Mouse (Mus musculus): Measurements from ENCODE around the gene Cyp3a41b. TPM values are rescaled to one million over a fixed set of nuclear protein-coding genes. Genes with fewer than 3 reads are reported as not detected.
"Not testable (repeated sequence)": the region's sequence is repeated elsewhere in the genome, so short reads cannot be mapped to it uniquely, and the experiment has no call there.

The Cyp3a41b gene
- under 1 TPM in 1 of 2 experiments, not detected in 1; 0.37 TPM for total RNA-seq (2021)
- long read RNA-seq, experiment 1 = 0 reads
- long read RNA-seq, experiment 2 = 0 reads

DNA sequence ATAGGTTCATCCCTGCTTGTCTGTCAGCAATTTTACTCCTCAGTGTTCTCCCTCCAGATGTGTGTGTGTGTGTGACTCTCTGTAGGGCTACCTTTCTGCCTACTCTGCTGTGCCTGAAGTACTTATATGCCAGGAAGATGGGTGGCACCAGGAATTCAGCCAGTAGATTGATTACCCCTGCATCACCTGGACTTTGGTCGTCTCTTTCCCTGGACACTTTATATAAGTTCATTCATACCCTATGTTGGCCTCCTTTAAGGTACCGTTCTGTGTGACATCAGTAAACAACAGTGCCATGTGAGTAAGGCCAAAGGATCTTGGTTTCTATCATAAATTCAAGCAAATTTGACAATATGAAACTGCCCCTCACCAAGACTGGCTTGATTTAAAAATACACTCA lies at the start of gene Cyp3a41b:
Cyp3a41b (minus strand) TSS at position 101 of the 400 bp plus-strand sequence.
- not testable (repeated sequence) for DNase-seq (ENCODE audit: low spot score in 2 of 2)

DNA sequence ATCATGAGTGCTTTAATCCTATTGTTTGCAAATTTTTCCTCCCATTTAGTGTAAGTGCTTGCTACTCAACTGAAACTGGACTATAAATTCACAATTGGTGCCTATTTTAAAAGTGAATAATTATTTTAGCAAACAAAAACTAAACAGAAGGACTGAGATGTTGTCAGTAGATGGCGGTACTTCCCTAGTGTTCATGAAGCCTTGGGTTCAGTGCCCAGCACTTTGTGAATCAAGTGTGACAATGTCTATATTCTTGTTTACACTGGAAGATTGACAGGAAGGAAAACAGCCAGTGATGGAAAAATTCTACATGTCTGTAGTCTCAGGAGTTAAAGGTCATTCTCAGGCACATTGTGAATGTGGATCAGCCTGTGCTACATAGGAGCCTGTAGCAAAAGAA lies 47.8 kb upstream of the Cyp3a41b start:
- not testable (repeated sequence) for DNase-seq (ENCODE audit: low spot score in 2 of 2)

DNA sequence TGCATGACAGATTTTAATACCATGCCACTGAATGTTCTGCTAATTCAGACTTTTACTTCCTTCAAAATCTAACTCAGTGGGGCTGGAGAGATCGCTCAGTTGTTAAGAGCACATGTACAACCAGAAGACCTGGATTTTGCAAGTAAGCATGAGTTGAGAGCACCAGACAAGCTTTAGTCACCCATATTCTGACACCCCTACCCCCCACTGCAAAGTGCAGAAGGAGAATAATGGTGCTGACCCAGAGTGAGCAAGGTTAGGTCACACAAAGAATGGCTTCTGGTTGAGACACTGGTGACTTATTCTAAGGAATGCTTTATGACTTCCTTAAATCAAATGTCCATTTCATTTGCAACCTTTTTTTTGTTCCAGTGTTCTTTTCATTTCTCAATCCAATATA lies 20.4 kb upstream of the Cyp3a41b start:
- not testable (repeated sequence) for DNase-seq (ENCODE audit: low spot score in 2 of 2)

DNA sequence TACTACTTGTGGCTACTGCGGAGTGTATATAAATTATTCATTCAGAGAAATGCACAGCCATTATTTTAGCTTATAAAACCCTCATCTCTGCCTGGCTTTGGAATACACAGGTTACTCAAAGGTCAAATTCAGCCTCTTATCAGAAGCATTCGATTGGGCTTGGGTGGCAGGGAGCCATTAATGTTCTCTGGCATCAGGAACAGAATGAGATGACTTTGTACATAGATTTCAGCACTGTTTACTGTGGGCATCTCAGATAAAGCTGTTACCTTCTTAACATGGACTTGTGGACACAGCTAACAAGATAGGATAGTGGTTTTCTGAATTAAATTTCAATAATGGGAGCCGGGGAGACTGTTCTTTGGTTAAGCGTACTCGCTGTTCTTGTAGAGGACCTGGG lies 13.3 kb upstream of the Cyp3a41b start:
- DNase-seq (ENCODE audit: low spot score in 2 of 2) = not testable (repeated sequence)

DNA sequence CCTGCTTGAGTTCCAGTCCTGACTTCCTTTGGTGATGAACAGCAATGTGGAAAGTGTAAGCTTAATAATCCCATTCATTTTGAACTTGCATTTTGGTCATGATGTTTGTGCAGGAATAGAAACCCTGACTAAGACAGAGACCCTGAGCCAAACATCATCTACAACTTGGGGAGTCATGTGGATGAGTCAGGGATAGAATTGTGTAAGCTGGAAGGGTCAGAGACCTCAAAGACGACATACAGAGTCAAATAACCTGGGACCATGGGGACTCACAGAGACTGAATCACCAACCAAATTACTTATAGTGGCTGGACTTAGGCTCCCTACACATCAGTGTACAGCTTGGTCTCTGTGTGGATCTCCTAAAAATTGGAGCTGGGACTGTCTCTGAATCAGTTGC lies 7.2 kb downstream of the Cyp3a41b start:
- DNase-seq (ENCODE audit: low spot score in 2 of 2) = not testable (repeated sequence)

DNA sequence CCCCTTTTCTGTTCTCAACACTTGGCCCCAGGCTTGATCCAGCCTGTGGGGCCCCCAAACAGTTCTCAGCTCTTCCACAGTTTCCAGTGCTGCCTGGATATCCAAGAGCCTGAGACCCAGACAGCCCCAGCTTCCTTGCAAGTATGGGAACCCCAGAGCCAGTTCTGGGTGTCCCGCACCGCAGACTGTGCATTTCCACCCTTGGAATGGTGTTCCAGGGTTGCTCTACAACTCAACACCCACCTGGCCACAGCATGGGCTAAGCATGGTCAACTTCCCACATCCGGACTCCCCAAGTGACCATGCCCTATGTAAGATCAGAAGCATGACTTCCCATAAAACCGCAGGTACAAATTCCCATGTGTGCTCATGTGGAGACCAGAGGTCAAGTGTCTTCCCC lies 8.9 kb downstream of the Cyp3a41b start:
- DNase-seq (ENCODE audit: low spot score in 2 of 2) = not testable (repeated sequence)

DNA sequence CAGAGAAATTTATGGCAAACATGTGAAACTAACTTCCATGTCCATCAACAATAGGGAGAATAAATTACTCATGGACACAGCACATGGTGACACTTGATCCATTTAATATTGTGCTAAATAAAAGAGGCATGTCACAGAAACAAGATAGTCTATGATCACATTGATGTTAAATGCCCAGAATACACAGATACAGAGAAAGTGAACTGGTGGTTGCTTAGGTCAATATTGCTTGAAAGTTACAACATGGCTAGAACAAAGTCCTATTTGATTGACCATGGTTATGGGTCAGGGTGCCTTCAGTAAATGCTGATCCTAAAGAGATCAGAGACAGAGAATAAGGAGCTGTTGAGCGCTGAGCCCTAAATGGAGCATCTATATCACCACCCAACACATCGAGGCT lies 12.6 kb downstream of the Cyp3a41b start:
- not testable (repeated sequence) for DNase-seq (ENCODE audit: low spot score in 2 of 2)

Other genes with a start within 250 kb of the Cyp3a41b start
- under 1 TPM; 0.25 to 0.40 TPM for gene Cyp3a57, start 239.5 kb downstream of the Cyp3a41b start, total RNA-seq (2021)
- 10 to 100 TPM in 1 of 2 experiments, under 1 TPM in 1; 0.45 to 19.5 TPM for gene Cyp3a16, start 115.0 kb downstream of the Cyp3a41b start, total RNA-seq (2021)
- 10 to 100 TPM in 1 of 2 experiments, under 1 TPM in 1; 0.50 to 15.4 TPM for gene Cyp3a41a, start 135.4 kb upstream of the Cyp3a41b start, total RNA-seq (2021)
- gene Cyp3a44, start 221.1 kb upstream of the Cyp3a41b start, total RNA-seq (2021) = 10 to 100 TPM in 1 of 2 experiments, under 1 TPM in 1; 0.14 to 16.8 TPM